Mouse (Mus musculus) liver, embryonic 14.5 days (tissue): ENCODE results near the gene Tenm2.

Experiments used
- CTCF ChIP-seq: IDR thresholded peaks from 2 replicates; pipeline ENCODE4 v1.5.1; 2016; ENCODE audit warnings: antibody characterized with exemption, low read depth, control low read depth
- EP300 ChIP-seq: IDR thresholded peaks from 2 replicates; pipeline ENCODE4 v1.6.1; 2016; ENCODE audit warnings: antibody characterized with exemption, low read depth

- TF ChIP-seq CTCF (no peak), EP300 (no peak)
Measured at GRCm38 (mm10) chr11:36702881-36703280, 532.9 kb downstream of the Tenm2 start.
